Mouse (Mus musculus) stomach, postnatal 0 days (tissue): ENCODE results near the gene Zfp61. TPM values are rescaled to one million over a fixed set of nuclear protein-coding genes. Genes with fewer than 3 reads are reported as not detected.

Source experiments
- ATAC-seq: fragments of 200-750 bp; cut with Nextera tagmentation; 2 replicates; pipeline ENCODE4 v1.8.0; 2017; ENCODE audit not compliant: low FRiP score, low TSS enrichment
- DNase-seq: peaks from one replicate; pipeline ENCODE4 v3.0.0-alpha.2; 2016; ENCODE audit warnings: low spot score
- H3K27ac ChIP-seq: fragments of 300-500 bp; sonication (generic); replicated peaks from 2 replicates; pipeline ENCODE4 v1.5.1; 2014; ENCODE audit warnings: mild to moderate bottlenecking, control low read depth
- H3K27me3 ChIP-seq: fragments of 300-500 bp; sonication (generic); 2 replicates; pipeline ENCODE4 v1.6.1; 2014; ENCODE audit warnings: low read length; ENCODE audit not compliant: control insufficient read depth, insufficient read depth
- H3K36me3 ChIP-seq: fragments of 300-500 bp; sonication (generic); 2 replicates; pipeline ENCODE4 v1.6.1; 2014; ENCODE audit warnings: low read length, mixed read lengths; ENCODE audit not compliant: control insufficient read depth, insufficient read depth
- H3K4me1 ChIP-seq: fragments of 300-500 bp; sonication (generic); replicated peaks from 2 replicates; pipeline ENCODE4 v1.6.1; 2014; ENCODE audit warnings: antibody characterized with exemption; ENCODE audit not compliant: control insufficient read depth, insufficient read depth
- H3K4me2 ChIP-seq: fragments of 300-500 bp; sonication (generic); replicated peaks from 2 replicates; pipeline ENCODE4 v1.6.1; 2014; ENCODE audit warnings: low read depth, mild to moderate bottlenecking, control low read depth, moderate library complexity
- H3K4me3 ChIP-seq: fragments of 300-500 bp; sonication (generic); 2 replicates; pipeline ENCODE4 v1.5.1; 2014; ENCODE audit warnings: low read depth, low read length, control low read depth
- H3K9ac ChIP-seq: fragments of 300-500 bp; sonication (generic); 2 replicates; pipeline ENCODE4 v1.6.1; 2014; ENCODE audit warnings: mild to moderate bottlenecking, low read length, control low read depth, mixed read lengths
- H3K9me3 ChIP-seq: fragments of 300-500 bp; sonication (generic); 2 replicates; pipeline ENCODE4 v1.6.1; 2016; ENCODE audit warnings: low read length; ENCODE audit not compliant: control insufficient read depth
- CTCF ChIP-seq: IDR thresholded peaks from 2 replicates; pipeline ENCODE4 v1.5.1; 2016; ENCODE audit warnings: antibody characterized with exemption, low read depth, mild to moderate bottlenecking, moderate library complexity
- EP300 ChIP-seq: optimal IDR thresholded peaks from 2 replicates; pipeline ENCODE3; 2016; ENCODE audit warnings: antibody characterized with exemption
- WGBS: fragments of 180-500 bp; shearing (Covaris S2); extraction: QIAGEN DNeasy Blood & Tissue Kit; methylation state at CpG from one replicate; pipeline ENCODE4 v1.1.7; 2014; 5-methylcytosine and 5-hydroxymethylcytosine counted together
- polyA plus RNA-seq: library from polyadenylated mRNA; unstranded; fragments of >200 nt; fragmentation: Nextera tagmentation; extraction: Ambion mirVana; gene quantifications from 2 replicates; pipeline ENCODE4 v1.2.1, GENCODE M21; 2015

Gene Zfp61
- polyA plus RNA-seq, 1 experiment from 2014 or later: 13.8 TPM

DNA sequence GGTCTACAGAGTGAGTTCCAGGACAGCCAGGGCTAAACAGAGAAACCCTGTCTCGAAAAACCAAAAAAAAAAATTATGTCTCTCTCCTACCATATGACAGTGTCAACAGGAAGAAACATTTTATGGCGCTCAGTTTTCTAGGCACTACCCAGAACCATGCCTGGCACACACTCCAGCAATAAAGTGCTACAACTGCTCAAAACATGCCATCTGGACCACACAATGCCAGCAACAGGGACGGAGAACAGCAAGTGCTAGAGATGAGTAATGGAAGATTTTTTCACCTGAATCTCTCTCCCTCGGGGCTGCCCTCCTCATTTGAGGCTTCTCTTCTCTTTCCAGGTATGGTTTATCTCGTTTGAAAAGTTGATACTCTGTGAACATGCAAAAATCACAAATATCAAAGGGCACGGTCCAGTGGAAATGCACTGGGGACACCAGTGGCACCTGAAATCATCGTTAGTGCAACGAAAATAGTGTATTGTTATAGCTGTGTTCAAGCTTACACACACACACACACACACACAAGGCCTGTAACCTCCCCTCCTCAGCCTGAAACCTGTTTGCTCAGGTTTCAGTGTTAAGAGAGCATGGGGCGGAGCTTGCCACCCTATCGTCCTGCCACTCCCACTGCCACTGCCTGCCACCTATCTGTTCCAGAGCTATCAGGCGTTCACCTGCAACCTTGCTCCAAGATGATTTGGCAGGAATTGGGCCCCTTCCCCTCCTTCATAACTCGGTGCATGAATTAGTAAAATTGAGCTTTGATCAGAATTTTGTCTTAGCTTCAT, 7.8 kb downstream of the Zfp61 start:
- WGBS: 70% methylated on average over 12 of the region's 12 CpGs
- Histone ChIP-seq H3K4me3 (no peak overlapping the region), H3K9ac (no peak overlapping the region), H3K4me2 (no peak overlapping the region), H3K36me3 (peaks cover 30% of the 10 kb centered on the region), H3K27me3 (no peaks in the 10 kb centered on the region), H3K9me3 (no peaks in the 10 kb centered on the region), H3K27ac (no peak overlapping the region), H3K4me1 (no peaks in the 10 kb centered on the region)
- ATAC-seq (peak; percentile 60), DNase-seq (peak; percentile 53)
- TF ChIP-seq EP300: no peak
- TF ChIP-seq CTCF: no peak

DNA sequence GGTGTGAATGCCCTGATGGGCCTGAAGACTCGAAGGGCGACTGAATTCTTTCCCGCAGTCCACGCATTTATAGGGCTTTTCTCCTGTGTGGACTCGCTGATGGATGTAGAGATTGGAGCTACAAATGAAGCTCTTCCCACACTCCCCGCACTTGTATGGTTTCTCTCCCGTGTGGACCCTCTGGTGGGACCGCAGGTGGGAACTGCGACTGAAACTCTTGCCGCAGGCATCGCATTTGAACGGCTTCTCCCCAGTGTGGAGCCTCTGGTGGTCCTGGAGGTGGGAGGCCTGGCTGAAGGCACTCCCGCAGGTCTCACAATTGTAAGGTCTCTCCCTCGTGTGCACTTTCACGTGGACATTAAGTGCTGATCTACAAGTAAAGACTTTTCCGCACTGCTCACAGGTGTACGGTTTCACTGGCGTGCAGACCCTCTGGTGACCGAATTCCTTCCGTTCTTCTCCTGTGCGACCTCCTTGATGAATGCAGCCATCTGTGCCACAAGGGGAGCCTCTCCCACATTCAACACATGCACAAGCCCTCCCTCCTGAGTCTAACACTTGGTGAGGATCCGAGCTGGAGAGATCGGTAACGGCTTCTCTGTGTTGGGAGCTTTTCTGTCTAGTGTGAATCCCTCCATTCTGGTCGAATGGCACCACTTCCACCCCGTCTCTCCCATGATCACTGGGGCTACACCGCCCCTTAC, 9.5 kb downstream of the Zfp61 start:
- WGBS: 89% methylated on average over 27 of the region's 27 CpGs
- Histone ChIP-seq H3K4me3 (no peak overlapping the region), H3K4me1 (no peaks in the 10 kb centered on the region), H3K36me3 (peaks cover 30% of the 10 kb centered on the region), H3K27ac (no peak overlapping the region), H3K9me3 (no peaks in the 10 kb centered on the region), H3K9ac (no peak overlapping the region), H3K27me3 (no peaks in the 10 kb centered on the region), H3K4me2 (no peak overlapping the region)
- TF ChIP-seq CTCF (no peak), EP300 (no peak)
- DNase-seq (no peak), ATAC-seq (no peak)

DNA sequence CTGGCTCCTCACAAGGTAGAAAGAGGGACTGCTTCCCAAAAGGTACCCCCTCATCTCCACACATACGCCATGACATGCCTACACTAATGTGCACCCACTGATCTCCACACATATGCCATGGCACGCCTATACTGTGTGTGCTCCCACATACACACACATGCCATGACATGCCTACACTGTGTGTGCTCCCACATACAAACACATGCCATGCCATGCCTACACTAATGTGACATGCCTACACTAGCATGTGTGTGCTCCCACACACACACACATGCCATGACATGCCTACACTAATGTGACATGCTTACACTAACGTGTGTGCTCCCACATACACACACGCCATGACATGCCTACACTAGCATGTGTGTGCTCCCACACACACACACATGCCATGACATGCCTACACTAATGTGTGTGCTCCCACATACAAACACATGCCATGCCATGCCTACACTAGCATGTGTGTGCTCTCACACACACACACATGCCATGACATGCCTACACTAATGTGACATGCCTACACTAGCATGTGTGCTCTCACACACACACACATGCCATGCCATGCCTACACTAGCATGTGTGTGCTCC, 10.8 kb downstream of the Zfp61 start:
- 93% methylated on average over 4 of the region's 4 CpGs for WGBS
- H3K4me1 ChIP-seq: no peaks in the 10 kb centered on the region
- no peak overlapping the region for H3K4me3 ChIP-seq
- no peak for ATAC-seq
- H3K4me2 ChIP-seq: no peak overlapping the region
- no peak for TF ChIP-seq CTCF
- no peak for TF ChIP-seq EP300
- no peaks in the 10 kb centered on the region for H3K9me3 ChIP-seq
- no peak for DNase-seq
- H3K9ac ChIP-seq: no peak overlapping the region
- H3K36me3 ChIP-seq: peaks cover 22% of the 10 kb centered on the region
- H3K27ac ChIP-seq: no peak overlapping the region
- H3K27me3 ChIP-seq: no peaks in the 10 kb centered on the region

DNA sequence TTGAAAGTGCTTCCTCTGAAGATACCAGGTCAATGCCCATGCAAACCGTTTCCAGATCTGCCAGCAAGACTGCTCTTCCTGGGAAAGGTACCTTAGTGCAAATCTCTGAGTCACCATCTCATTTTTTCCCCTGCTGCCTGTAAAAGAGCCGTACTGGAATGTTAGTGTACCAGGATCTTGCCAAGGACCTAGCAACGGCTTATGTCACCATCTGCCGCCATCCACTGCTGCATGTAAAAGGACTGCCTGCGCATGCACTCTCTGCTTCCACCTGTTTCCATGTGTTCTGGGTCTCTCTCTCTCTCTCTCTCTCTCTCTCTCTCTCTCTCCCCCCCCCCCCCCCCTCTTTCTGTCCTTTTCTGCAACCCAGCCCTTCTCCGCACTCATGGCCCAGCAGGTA, 12.5 kb downstream of the Zfp61 start:
- WGBS: 85% methylated on average over 6 of the region's 6 CpGs
- Histone ChIP-seq H3K27me3 (no peaks in the 10 kb centered on the region), H3K27ac (no peak overlapping the region), H3K4me3 (no peak overlapping the region), H3K4me2 (no peak overlapping the region), H3K9me3 (no peaks in the 10 kb centered on the region), H3K4me1 (no peaks in the 10 kb centered on the region), H3K36me3 (peaks cover 17% of the 10 kb centered on the region), H3K9ac (no peak overlapping the region)
- DNase-seq (no peak), ATAC-seq (no peak)
- no peak for TF ChIP-seq CTCF
- no peak for TF ChIP-seq EP300

DNA sequence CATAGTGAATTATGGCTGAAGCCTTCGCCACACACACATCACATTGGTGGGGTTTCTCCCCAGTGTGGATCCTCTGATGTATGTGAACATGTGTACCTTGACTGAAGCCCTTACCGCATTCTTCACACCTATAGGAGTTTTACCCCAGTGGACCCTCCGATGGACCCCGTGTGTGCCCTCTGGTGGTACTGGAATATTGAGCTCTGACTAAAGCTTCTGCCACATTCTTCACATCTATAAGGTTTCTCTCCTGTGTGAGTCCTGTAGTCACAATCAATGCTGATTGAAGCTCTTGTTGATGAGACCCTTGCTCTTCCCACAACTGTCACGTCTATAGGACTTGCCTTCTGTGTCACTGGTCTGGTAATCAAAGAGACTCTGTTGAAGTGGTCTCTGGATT, 13.4 kb downstream of the Zfp61 start:
- H3K36me3 ChIP-seq: peaks cover 17% of the 10 kb centered on the region
- no peaks in the 10 kb centered on the region for H3K27me3 ChIP-seq
- H3K4me1 ChIP-seq: no peaks in the 10 kb centered on the region
- H3K4me2 ChIP-seq: no peak overlapping the region
- TF ChIP-seq CTCF: no peak
- TF ChIP-seq EP300: no peak
- ATAC-seq: no peak
- no peak overlapping the region for H3K27ac ChIP-seq
- H3K9ac ChIP-seq: no peak overlapping the region
- 90% methylated on average over 5 of the region's 5 CpGs for WGBS
- H3K9me3 ChIP-seq: no peaks in the 10 kb centered on the region
- H3K4me3 ChIP-seq: no peak overlapping the region
- DNase-seq: no peak

DNA sequence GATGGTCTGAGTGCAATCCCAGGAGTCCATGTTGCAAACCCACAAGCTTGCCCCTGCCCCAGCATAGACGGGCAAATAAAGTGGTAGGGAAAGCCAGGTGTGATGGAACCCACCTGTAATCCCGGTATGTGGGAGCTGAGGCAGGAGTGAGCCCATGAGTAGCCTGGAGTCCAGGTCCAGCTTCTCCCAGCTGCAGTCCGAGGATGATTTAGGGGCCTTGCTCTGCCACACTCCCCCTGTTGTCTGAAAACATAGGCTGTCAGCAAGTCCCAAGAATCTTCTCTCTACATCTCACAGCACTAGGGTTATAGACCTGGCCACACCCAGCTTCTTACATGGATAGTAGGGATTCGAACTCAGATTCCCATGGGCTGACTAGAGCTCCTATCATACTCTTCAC, 14.1 kb downstream of the Zfp61 start:
- TF ChIP-seq CTCF (no peak), EP300 (no peak)
- Histone ChIP-seq H3K27me3 (no peaks in the 10 kb centered on the region), H3K27ac (no peak overlapping the region), H3K4me1 (no peaks in the 10 kb centered on the region), H3K4me2 (no peak overlapping the region), H3K4me3 (no peak overlapping the region), H3K36me3 (peaks cover 13% of the 10 kb centered on the region), H3K9me3 (no peaks in the 10 kb centered on the region), H3K9ac (no peak overlapping the region)
- DNase-seq: no peak
- WGBS: 80% methylated on average over 4 of the region's 4 CpGs
- ATAC-seq: no peak
